Mouse (Mus musculus) embryonic fibroblast, embryonic 13.5 days (primary cell): ENCODE data around the gene Elovl5.

ENCODE experiments used
- CTCF ChIP-seq: IDR thresholded peaks from 2 replicates; pipeline ENCODE4 v1.5.1; 2011; ENCODE audit warnings: mild to moderate bottlenecking, control low read depth, low read length, moderate library complexity, borderline replicate concordance; ENCODE audit not compliant: insufficient read depth
- POLR2A ChIP-seq: IDR thresholded peaks from 2 replicates; pipeline ENCODE4 v1.6.1; 2011; ENCODE audit warnings: low read depth, mild to moderate bottlenecking, control low read depth, low read length, moderate library complexity

- TF ChIP-seq POLR2A: no peak
- no peak for TF ChIP-seq CTCF
These were observed 23.9 kb downstream of the Elovl5 start for GRCm38 (mm10) chr9:77941058-77941457.
